Mouse (Mus musculus): ENCODE measurements at regions not wholly inside any gene's neighbourhood (a gene's known extent, or its start where the extent isn't known, plus 50 kb on each side); places are given as distances from the start of the nearest gene placed in this dataset.
A peak's percentile ranks its signal among the peaks of the same experiment; 100 is the strongest.

- DNase-seq: no peak
Measured at GRCm38 (mm10) chr3:107826241-107826760, 50.7 kb upstream of the Eps8l3 start.

GRCm38 (mm10) chr3:107825468-107825867 lies 51.6 kb upstream of the Eps8l3 start:
- peak in 1 of 2 experiments; percentile 24 for DNase-seq

GRCm38 (mm10) chr3:107824378-107824777 lies 52.7 kb upstream of the Eps8l3 start:
- no peak for DNase-seq

DNA sequence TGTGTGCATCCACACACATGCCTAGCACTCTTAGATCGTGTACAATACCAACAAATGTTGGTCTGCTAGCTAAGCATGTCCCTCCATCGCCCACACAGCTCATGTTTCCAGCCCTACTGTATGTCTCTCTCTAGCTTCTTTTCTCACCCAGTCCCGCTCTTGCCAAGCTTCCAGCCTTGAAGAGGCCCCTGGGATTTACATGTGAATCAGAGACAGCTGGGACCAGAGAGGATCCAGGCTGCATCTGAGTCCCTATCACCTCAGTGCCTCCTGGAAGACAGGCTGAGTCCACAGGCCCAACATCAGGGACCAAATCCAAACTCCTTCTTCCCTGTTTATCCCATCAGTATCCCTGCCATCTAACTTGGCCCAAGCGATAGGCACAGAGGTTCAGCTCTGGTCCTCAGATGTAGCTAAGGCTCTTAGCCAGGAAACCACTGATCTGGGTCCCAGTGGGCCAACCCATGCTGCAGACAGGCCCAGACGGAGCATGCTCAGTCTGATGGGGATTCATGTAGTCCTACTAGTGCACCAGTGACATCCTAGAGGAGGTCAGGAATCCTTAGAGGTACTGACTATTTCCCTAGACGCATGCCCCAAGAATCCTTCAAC lies 53.3 kb upstream of the Eps8l3 start:
- no peak for DNase-seq

GRCm38 (mm10) chr3:107823177-107823576 lies 53.9 kb upstream of the Eps8l3 start:
- DNase-seq: no peak

- no peak for DNase-seq
Measured at GRCm38 (mm10) chr3:107822499-107822898, 54.5 kb upstream of the Eps8l3 start.

- DNase-seq: no peak
Measured at GRCm38 (mm10) chr3:107821952-107822351, 55.1 kb upstream of the Eps8l3 start.

DNA sequence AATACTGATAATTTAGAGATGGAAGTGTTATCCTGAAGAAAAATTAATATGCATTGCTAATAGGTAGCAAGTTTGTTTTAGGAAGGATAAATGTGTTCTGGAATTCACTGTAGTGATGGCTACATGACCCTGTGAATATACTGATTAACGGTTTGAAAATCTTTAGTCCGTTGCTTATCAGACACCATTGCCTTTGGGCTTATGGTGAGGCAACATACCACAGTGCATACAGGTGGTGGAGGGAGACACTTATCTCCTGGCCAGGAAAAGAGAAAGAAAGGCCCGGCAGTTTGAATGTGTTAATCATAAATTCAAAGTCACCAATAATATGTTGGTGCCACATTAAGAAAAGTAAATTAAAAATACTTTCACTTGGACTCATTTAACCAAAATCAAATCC lies 57.4 kb upstream of the Eps8l3 start:
- no peak for DNase-seq

DNA sequence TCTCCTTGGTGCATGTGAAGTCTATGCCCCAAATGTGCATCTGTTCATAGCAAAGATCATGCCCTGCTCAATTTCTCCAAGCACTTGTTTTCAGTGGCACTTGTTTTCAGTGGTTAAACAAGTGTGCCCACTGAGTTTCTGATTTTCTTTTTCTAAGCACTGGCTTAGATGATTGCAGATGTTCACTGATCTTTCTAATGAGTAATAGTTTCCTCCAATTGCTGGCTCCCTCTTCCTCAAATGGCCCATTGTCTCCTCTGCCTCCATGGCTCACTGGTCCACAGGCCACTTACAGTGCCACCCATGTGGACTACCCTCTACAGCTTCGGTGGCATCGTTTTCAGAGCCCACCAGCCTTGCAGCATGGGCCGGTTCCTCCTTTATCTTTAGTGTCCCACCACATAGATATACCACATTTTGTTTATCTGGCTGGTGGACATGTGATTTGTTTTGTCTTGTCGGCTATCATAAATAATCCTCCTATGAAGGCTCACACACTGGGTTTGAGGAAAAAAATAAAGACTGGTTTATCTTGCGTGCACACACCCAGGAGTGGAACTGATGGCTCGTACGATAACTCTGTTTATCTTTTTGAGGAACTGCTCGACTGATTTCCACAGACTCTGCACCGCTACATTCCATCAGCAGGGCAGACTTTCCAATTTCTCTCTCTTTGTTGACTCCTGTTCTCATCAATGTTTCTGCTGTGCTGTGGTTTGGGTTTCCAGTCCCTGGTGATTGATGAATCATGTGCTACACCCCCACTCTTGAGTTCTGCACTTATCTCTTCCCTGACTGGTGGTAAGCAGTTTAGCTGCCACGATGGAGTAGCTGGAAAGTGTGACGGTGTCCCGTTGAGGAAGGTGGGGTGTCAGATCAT lies 58.2 kb upstream of the Eps8l3 start:
- DNase-seq: no peak

GRCm38 (mm10) chr3:107816031-107816430 lies 55.8 kb upstream of the Csf1 start:
- no peak for DNase-seq

GRCm38 (mm10) chr3:107814280-107814679 lies 54.0 kb upstream of the Csf1 start:
- DNase-seq: no peak

DNA sequence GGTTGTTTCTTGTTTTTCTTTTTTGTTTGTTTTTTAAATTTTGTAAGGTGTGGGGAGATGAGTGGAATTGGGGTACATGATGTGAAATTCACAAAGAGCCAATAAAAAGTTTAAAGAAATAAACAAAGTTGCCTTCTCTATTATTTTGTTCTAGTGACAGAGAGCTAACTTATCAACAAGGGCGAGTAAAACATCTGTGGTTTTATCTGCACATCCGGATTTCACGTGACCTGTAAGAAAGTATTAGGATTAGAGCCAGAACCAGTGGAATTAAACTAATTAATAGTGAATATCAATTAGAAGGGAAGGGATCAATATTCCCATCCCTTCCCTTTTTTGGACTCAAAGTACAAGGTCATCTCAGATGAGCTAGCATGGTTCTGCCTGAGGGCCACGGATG lies 52.6 kb upstream of the Csf1 start:
- DNase-seq: no peak

GRCm38 (mm10) chr3:107812341-107812740 lies 52.1 kb upstream of the Csf1 start:
- no peak for DNase-seq

DNA sequence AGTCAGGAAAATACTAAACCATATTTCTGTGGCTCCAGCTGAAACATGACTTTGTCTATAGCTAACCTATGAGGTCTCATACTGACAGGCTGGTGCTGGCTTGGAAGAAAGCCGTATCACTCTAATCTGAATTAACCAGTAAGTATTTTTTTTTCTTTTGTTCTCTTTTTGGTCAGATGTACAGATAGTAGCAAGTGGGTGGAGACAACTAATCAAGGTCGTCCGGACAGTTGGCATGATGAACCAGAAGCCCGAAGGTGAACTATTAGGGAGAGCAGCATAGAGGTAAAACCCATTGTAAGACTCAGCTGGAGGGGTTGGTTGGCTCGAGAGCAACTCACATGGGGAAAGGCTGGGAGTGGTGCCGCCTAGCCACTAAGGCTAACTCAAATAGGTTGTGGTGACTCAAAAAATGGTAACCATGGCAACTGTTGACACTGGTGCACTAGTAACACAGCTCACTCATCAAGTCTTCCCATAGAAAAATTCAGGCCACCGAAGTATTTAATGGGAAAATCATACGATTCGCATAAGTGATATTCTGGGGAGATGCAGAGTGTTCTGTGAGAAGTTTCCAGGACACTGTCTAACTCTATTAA lies 50.3 kb upstream of the Csf1 start:
- no peak for DNase-seq

Measured in cerebellum, postnatal 36 days (tissue).